Mouse (Mus musculus): ENCODE results near the gene Kcng3.

DNA sequence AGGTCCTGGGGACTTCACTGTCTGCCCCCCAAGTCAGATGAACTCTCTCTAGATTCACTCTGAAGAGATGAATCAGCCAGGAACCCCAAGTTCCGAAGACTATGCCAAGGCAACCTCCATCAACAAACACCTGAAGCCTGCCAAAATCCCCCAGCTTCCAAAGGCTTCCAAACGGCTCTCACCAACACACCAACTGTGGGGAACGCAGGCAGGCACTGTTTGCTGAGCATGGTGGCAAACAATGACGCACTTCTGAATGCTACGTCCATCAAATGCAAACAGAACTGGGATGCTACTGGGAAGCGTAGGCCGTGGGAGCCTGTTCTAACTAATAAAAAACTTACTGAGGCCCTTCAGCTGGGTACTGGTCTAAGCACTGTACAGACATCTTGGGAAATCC is 35.7 kb downstream of the Kcng3 start:
- TF ChIP-seq CTCF (IDR thresholded peaks at IDR 0.05; ENCODE audit: borderline replicate concordance, insufficient read depth, low read depth, low read length) (no peak), POLR2A (IDR thresholded peaks at IDR 0.05; ENCODE audit: borderline replicate concordance, insufficient read depth, low read length) (no peak)
